Mouse (Mus musculus): Measurements from ENCODE around the gene Cenpu. TPM values are rescaled to one million over a fixed set of nuclear protein-coding genes. Genes with fewer than 3 reads are reported as not detected.

The Cenpu gene
- total RNA-seq, 2 experiments from 2014 or later: 1.2 to 2.3 TPM

- Histone ChIP-seq H3K4me3 (no peak overlapping the region), H3K27ac (no peak overlapping the region)
- DNase-seq (ENCODE audit: low spot score in 2 of 2): peak in 1 of 2 experiments; percentile 7
- TF ChIP-seq CTCF (conservative IDR thresholded peaks at IDR 0.05): no peak
These were observed 43.8 kb downstream of the Cenpu start for GRCm38 (mm10) chr8:46595593-46595992.

GRCm38 (mm10) chr8:46596530-46596929, 44.7 kb downstream of the Cenpu start:
- no peak for TF ChIP-seq CTCF (conservative IDR thresholded peaks at IDR 0.05)
- no peak for DNase-seq (ENCODE audit: low spot score in 2 of 2)
- no peak overlapping the region for H3K27ac ChIP-seq
- H3K4me3 ChIP-seq: no peak overlapping the region

- Histone ChIP-seq H3K4me3 (no peak overlapping the region), H3K27ac (no peak overlapping the region)
- TF ChIP-seq CTCF (conservative IDR thresholded peaks at IDR 0.05): no peak
- no peak for DNase-seq (ENCODE audit: low spot score in 2 of 2)
These were observed 45.6 kb downstream of the Cenpu start for GRCm38 (mm10) chr8:46597411-46597810.

- DNase-seq (ENCODE audit: low spot score in 2 of 2): no peak
- Histone ChIP-seq H3K27ac (no peak overlapping the region), H3K4me3 (no peak overlapping the region)
- TF ChIP-seq CTCF (conservative IDR thresholded peaks at IDR 0.05): no peak
These were observed 46.3 kb downstream of the Cenpu start for GRCm38 (mm10) chr8:46598114-46598513.

- Histone ChIP-seq H3K4me3 (no peak overlapping the region), H3K27ac (no peak overlapping the region)
- TF ChIP-seq CTCF (conservative IDR thresholded peaks at IDR 0.05): no peak
- no peak for DNase-seq (ENCODE audit: low spot score in 2 of 2)
These were observed 46.9 kb downstream of the Cenpu start for GRCm38 (mm10) chr8:46598753-46599152.

- Histone ChIP-seq H3K27ac (no peak overlapping the region), H3K4me3 (no peak overlapping the region)
- no peak for DNase-seq (ENCODE audit: low spot score in 2 of 2)
- TF ChIP-seq CTCF (conservative IDR thresholded peaks at IDR 0.05): no peak
These were observed 47.6 kb downstream of the Cenpu start for GRCm38 (mm10) chr8:46599314-46599904.

- no peak for DNase-seq (ENCODE audit: low spot score in 2 of 2)
- no peak for TF ChIP-seq CTCF (conservative IDR thresholded peaks at IDR 0.05)
- H3K4me3 ChIP-seq: no peak overlapping the region
- H3K27ac ChIP-seq: no peak overlapping the region
These were observed 49.3 kb downstream of the Cenpu start for GRCm38 (mm10) chr8:46600959-46601707.

GRCm38 (mm10) chr8:46603587-46603986, 51.8 kb downstream of the Cenpu start:
- TF ChIP-seq CTCF (conservative IDR thresholded peaks at IDR 0.05): no peak
- Histone ChIP-seq H3K27ac (no peak overlapping the region), H3K4me3 (no peak overlapping the region)
- DNase-seq (ENCODE audit: low spot score in 2 of 2): no peak

GRCm38 (mm10) chr8:46606930-46607329, 55.1 kb downstream of the Cenpu start:
- DNase-seq (ENCODE audit: low spot score in 2 of 2): no peak
- no peak overlapping the region for H3K4me3 ChIP-seq
- no peak for TF ChIP-seq CTCF (conservative IDR thresholded peaks at IDR 0.05)
- H3K27ac ChIP-seq: no peak overlapping the region

- H3K4me3 ChIP-seq: no peak overlapping the region
- TF ChIP-seq CTCF (conservative IDR thresholded peaks at IDR 0.05): no peak
- H3K27ac ChIP-seq: no peak overlapping the region
- DNase-seq (ENCODE audit: low spot score in 2 of 2): no peak
These were observed 59.7 kb downstream of the Cenpu start for GRCm38 (mm10) chr8:46611557-46611956.

- Histone ChIP-seq H3K27ac (0 out of 2 replicates have a peak overlapping the region, but pooled peaks have one; percentile 25), H3K4me3 (no peak overlapping the region)
- no peak for TF ChIP-seq CTCF (conservative IDR thresholded peaks at IDR 0.05)
- DNase-seq (ENCODE audit: low spot score in 2 of 2): no peak
These were observed 61.1 kb downstream of the Cenpu start for GRCm38 (mm10) chr8:46612913-46613312.

GRCm38 (mm10) chr8:46613377-46613776, 61.5 kb downstream of the Cenpu start:
- no peak for TF ChIP-seq CTCF (conservative IDR thresholded peaks at IDR 0.05)
- no peak overlapping the region for H3K4me3 ChIP-seq
- 0 out of 2 replicates have a peak overlapping the region, but pooled peaks have one; percentile 25 for H3K27ac ChIP-seq
- DNase-seq (ENCODE audit: low spot score in 2 of 2): no peak

GRCm38 (mm10) chr8:46615936-46616335, 64.1 kb downstream of the Cenpu start:
- no peak for DNase-seq (ENCODE audit: low spot score in 2 of 2)
- TF ChIP-seq CTCF (conservative IDR thresholded peaks at IDR 0.05): no peak
- Histone ChIP-seq H3K27ac (no peak overlapping the region), H3K4me3 (no peak overlapping the region)
